Mouse (Mus musculus): ENCODE measurements around the gene Gabbr2.

GRCm38 (mm10) chr4:47022804-47023603 is 31.3 kb upstream of the Gabbr2 start:
- no peak for TF ChIP-seq GATA1 (IDR thresholded peaks at IDR 0.05; ENCODE audit: low read length)
- no peak for TF ChIP-seq TAL1 (IDR thresholded peaks at IDR 0.05; ENCODE audit: low read length)

All from erythroblast, embryonic 14.5 days (primary cell).